Mouse (Mus musculus) forebrain, embryonic 15.5 days (tissue): ENCODE data around the gene Serpina7. TPM values are rescaled to one million over a fixed set of nuclear protein-coding genes. Genes with fewer than 3 reads are reported as not detected.

Experiments
- ATAC-seq: fragments of 200-750 bp; cut with Nextera tagmentation; replicated peaks from 2 replicates; pipeline ENCODE4 v1.8.0; 2017; ENCODE audit warnings: mild to moderate bottlenecking, moderate TSS enrichment, moderate library complexity
- H3K27ac ChIP-seq: fragments of 300-500 bp; sonication (generic); replicated peaks from 2 replicates; pipeline ENCODE4 v1.5.1; 2015; ENCODE audit warnings: mild to moderate bottlenecking, inconsistent platforms
- H3K27me3 ChIP-seq: fragments of 300-500 bp; sonication (generic); 2 replicates; pipeline ENCODE4 v1.6.1; 2015; ENCODE audit warnings: inconsistent platforms
- H3K36me3 ChIP-seq: fragments of 300-500 bp; sonication (generic); 2 replicates; pipeline ENCODE4 v1.6.1; 2015; ENCODE audit warnings: mild to moderate bottlenecking, inconsistent platforms
- H3K4me1 ChIP-seq: fragments of 300-500 bp; sonication (generic); 2 replicates; pipeline ENCODE4 v1.6.1; 2015; ENCODE audit warnings: inconsistent platforms
- H3K4me2 ChIP-seq: fragments of 300-500 bp; sonication (generic); replicated peaks from 2 replicates; pipeline ENCODE4 v1.6.1; 2015; ENCODE audit warnings: mild to moderate bottlenecking, inconsistent platforms
- H3K4me3 ChIP-seq: fragments of 300-500 bp; sonication (generic); 2 replicates; pipeline ENCODE4 v1.5.1; 2015; ENCODE audit warnings: mild to moderate bottlenecking, inconsistent platforms
- H3K9ac ChIP-seq: fragments of 300-500 bp; sonication (generic); replicated peaks from 2 replicates; pipeline ENCODE4 v1.6.1; 2015; ENCODE audit warnings: mild to moderate bottlenecking, inconsistent platforms
- H3K9me3 ChIP-seq: fragments of 300-500 bp; sonication (generic); 2 replicates; pipeline ENCODE4 v1.6.1; 2016; ENCODE audit warnings: inconsistent platforms
- WGBS: fragments of 180-500 bp; shearing (Covaris S2); methylation state at CpG from one replicate; pipeline ENCODE4 v1.1.7; 2015; ENCODE audit warnings: mixed read lengths; 5-methylcytosine and 5-hydroxymethylcytosine counted together
- polyA plus RNA-seq: library from polyadenylated mRNA; unstranded; fragments of >200 nt; fragmentation: Nextera tagmentation; extraction: Ambion mirVana; gene quantifications from 2 replicates; pipeline ENCODE4 v1.2.1, GENCODE M21; 2015

Serpina7 gene
- polyA plus RNA-seq: not detected in 2 replicates

DNA sequence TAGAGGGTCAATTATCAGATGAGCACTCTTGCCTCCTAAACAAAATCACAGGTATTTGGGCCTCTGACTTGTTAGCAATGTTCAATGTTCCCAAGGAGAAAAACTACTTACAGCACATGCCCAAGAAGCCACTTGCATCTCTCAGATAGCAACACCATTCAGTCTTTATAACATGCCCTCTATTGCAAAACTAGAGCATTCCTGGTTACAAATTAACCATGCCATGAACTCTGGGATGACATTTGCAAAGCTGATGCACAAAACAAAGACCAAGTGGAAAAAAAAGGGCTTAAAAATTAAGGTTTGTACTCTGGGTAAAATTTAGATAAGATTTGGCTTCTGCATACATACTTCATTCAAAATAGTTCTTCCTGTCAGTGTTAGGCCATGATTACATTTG is at the start of gene Serpina7:
TSS of gene Serpina7 (minus strand) at position 160 of the 400 bp plus-strand sequence.
- no peak within 1 kb of the TSS for H3K4me3 ChIP-seq
- H3K27me3 ChIP-seq: no peaks in the 10 kb centered on the region
- no peak within 1 kb of the TSS for H3K4me2 ChIP-seq
- H3K9ac ChIP-seq: no peak within 1 kb of the TSS
- H3K27ac ChIP-seq: no peak within 1 kb of the TSS
- no peaks in the 10 kb centered on the region for H3K9me3 ChIP-seq
- ATAC-seq: no peak
- H3K4me1 ChIP-seq: no peaks in the 10 kb centered on the region
- no peaks in the 10 kb centered on the region for H3K36me3 ChIP-seq

- WGBS: 41% methylated on average over 4 of the region's 4 CpGs
Measured at GRCm38 (mm10) chrX:139134031-139134430, 49.0 kb upstream of the Serpina7 start.

DNA sequence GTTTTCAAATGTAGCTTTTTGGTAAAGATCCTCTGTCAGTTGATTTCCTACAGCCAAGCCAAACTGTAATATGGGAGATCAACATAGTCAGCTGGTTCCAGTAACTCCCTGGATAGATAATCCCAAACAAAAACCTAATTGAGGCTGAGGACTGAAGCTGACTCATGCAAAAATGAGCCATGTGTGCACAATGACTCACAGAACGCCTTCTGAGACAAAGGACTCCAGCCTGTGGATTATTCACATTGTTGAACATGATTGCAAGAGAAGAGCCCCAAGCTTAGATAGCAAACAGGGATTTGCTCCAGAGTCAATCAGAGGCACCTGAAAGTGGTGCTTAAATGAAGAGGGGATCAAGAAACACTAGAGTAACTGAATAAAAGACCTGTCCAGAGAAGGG is 12.2 kb upstream of the Serpina7 start:
- H3K27me3 ChIP-seq: no peaks in the 10 kb centered on the region
- WGBS: 48% methylated on average over 1 of the region's 1 CpGs

More at GRCm38 (mm10) chrX:139134031-139134430, 49.0 kb upstream of the Serpina7 start:
- ATAC-seq: no peak
- Histone ChIP-seq H3K36me3 (no peaks in the 10 kb centered on the region), H3K9ac (no peak overlapping the region), H3K4me3 (no peak overlapping the region), H3K4me2 (no peak overlapping the region), H3K27me3 (no peaks in the 10 kb centered on the region), H3K4me1 (no peaks in the 10 kb centered on the region), H3K9me3 (no peaks in the 10 kb centered on the region), H3K27ac (no peak overlapping the region)

GRCm38 (mm10) chrX:139085943-139086342 is 907 bp upstream of the Serpina7 start, which contains the start of gene 4930513O06Rik:
Gene 4930513O06Rik, plus strand, starts transcription at chrX:139086243.
- Histone ChIP-seq H3K27ac (no peak within 1 kb of the TSS), H3K4me3 (no peak within 1 kb of the TSS), H3K27me3 (no peaks in the 10 kb centered on the region), H3K36me3 (no peaks in the 10 kb centered on the region), H3K9me3 (no peaks in the 10 kb centered on the region), H3K9ac (no peak within 1 kb of the TSS), H3K4me1 (no peaks in the 10 kb centered on the region), H3K4me2 (no peak within 1 kb of the TSS)
- no peak for ATAC-seq
- WGBS: 96% methylated on average over 1 of the region's 1 CpGs

More for the DNA sequence above, 12.2 kb upstream of the Serpina7 start:
- no peak overlapping the region for H3K9ac ChIP-seq
- no peak overlapping the region for H3K27ac ChIP-seq
- no peak for ATAC-seq
- H3K4me3 ChIP-seq: no peak overlapping the region
- no peaks in the 10 kb centered on the region for H3K9me3 ChIP-seq
- H3K4me2 ChIP-seq: no peak overlapping the region
- H3K36me3 ChIP-seq: no peaks in the 10 kb centered on the region
- H3K4me1 ChIP-seq: no peaks in the 10 kb centered on the region

GRCm38 (mm10) chrX:139078493-139078892 is 6.5 kb downstream of the Serpina7 start:
- no peak overlapping the region for H3K4me3 ChIP-seq
- H3K4me2 ChIP-seq: no peak overlapping the region
- H3K27me3 ChIP-seq: no peaks in the 10 kb centered on the region
- no peaks in the 10 kb centered on the region for H3K36me3 ChIP-seq
- no peak for ATAC-seq
- H3K9me3 ChIP-seq: no peaks in the 10 kb centered on the region
- H3K27ac ChIP-seq: no peak overlapping the region
- no peak overlapping the region for H3K9ac ChIP-seq
- WGBS: 93% methylated on average over 2 of the region's 2 CpGs
- H3K4me1 ChIP-seq: no peaks in the 10 kb centered on the region

DNA sequence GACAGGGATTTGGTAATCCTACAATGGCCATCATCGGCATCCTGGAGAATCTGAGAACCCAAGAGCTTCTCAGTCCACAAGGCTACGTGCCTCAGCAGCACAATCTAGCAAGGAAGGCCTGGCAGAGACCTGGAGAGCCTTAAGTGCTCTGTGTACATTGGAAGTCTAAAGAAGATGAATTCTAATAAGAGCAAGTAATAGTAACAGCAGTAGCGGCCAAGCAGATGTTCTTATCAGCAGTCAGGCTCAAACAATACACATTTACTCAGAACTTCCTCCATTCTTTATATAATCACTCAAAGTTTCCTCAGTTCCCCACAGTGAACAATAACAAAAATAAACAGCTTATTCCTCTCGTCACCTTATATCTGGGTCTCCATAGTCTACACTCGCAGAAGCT is 21.0 kb downstream of the Serpina7 start:
- 87% methylated on average over 5 of the region's 5 CpGs for WGBS
- H3K9ac ChIP-seq: no peak overlapping the region
- no peak overlapping the region for H3K4me3 ChIP-seq
- H3K36me3 ChIP-seq: no peaks in the 10 kb centered on the region
- H3K27me3 ChIP-seq: no peaks in the 10 kb centered on the region
- H3K4me2 ChIP-seq: no peak overlapping the region
- no peak overlapping the region for H3K27ac ChIP-seq
- H3K9me3 ChIP-seq: no peaks in the 10 kb centered on the region
- H3K4me1 ChIP-seq: no peaks in the 10 kb centered on the region
- no peak for ATAC-seq

GRCm38 (mm10) chrX:139053149-139053548 is 31.9 kb downstream of the Serpina7 start:
- Histone ChIP-seq H3K4me2 (no peak overlapping the region), H3K36me3 (no peaks in the 10 kb centered on the region), H3K27me3 (no peaks in the 10 kb centered on the region), H3K4me3 (no peak overlapping the region), H3K4me1 (no peaks in the 10 kb centered on the region), H3K27ac (no peak overlapping the region), H3K9me3 (no peaks in the 10 kb centered on the region), H3K9ac (no peak overlapping the region)
- no peak for ATAC-seq
- WGBS: 87% methylated on average over 1 of the region's 1 CpGs

DNA sequence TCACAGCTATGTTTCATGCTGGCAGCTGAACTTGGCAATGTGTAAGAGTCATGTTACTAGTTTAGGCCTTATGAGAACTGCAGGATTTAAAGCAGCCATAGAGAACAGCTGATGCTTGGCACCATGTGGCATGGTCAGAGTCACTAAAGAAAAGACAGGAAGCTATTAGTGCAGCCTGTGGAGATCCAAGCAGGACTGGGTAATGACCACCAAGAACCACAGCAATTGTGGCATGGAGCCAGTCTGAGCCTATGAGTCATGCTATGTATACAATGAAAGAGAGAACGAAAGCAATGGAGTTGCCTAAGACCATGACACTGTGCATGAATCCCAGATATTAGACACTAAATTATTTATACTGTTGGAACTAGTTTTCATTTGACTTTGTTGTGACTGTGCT is 33.1 kb downstream of the Serpina7 start:
- Histone ChIP-seq H3K9ac (no peak overlapping the region), H3K27ac (no peak overlapping the region), H3K27me3 (no peaks in the 10 kb centered on the region), H3K4me1 (no peaks in the 10 kb centered on the region), H3K36me3 (no peaks in the 10 kb centered on the region), H3K4me3 (no peak overlapping the region), H3K4me2 (no peak overlapping the region), H3K9me3 (no peaks in the 10 kb centered on the region)
- WGBS: 76% methylated on average over 1 of the region's 1 CpGs
- ATAC-seq: no peak

DNA sequence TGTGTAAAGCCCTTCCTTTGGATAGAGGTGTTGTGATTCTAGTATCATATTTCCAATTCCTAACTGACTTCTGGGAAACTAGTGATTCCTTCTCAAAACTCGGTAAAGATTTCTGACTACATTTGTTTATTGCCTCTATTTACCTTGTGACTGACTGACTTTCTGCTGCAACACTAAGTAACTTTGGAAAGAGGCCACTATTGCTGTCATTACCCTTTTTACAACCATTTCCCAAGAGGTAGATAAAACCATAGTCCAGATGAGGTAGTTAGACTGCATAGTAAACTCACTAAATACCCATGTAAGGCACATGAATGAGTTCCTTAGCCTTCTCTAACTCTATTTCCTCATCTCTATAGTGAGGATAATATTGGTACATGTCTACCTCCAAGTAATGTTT is 43.9 kb downstream of the Serpina7 start:
- H3K4me1 ChIP-seq: no peaks in the 10 kb centered on the region
- WGBS: 88% methylated on average over 1 of the region's 1 CpGs
- ATAC-seq: no peak

GRCm38 (mm10) chrX:139039314-139039713 is 45.7 kb downstream of the Serpina7 start:
- Histone ChIP-seq H3K27ac (no peak overlapping the region), H3K4me3 (no peak overlapping the region), H3K27me3 (no peaks in the 10 kb centered on the region), H3K9ac (no peak overlapping the region), H3K4me2 (no peak overlapping the region), H3K36me3 (no peaks in the 10 kb centered on the region), H3K9me3 (no peaks in the 10 kb centered on the region), H3K4me1 (no peaks in the 10 kb centered on the region)
- WGBS: 75% methylated on average over 2 of the region's 2 CpGs
- ATAC-seq: no peak

More for the DNA sequence above, 43.9 kb downstream of the Serpina7 start:
- no peaks in the 10 kb centered on the region for H3K27me3 ChIP-seq
- H3K9me3 ChIP-seq: no peaks in the 10 kb centered on the region
- H3K36me3 ChIP-seq: no peaks in the 10 kb centered on the region
- no peak overlapping the region for H3K9ac ChIP-seq
- H3K4me3 ChIP-seq: no peak overlapping the region
- no peak overlapping the region for H3K4me2 ChIP-seq
- H3K27ac ChIP-seq: no peak overlapping the region

DNA sequence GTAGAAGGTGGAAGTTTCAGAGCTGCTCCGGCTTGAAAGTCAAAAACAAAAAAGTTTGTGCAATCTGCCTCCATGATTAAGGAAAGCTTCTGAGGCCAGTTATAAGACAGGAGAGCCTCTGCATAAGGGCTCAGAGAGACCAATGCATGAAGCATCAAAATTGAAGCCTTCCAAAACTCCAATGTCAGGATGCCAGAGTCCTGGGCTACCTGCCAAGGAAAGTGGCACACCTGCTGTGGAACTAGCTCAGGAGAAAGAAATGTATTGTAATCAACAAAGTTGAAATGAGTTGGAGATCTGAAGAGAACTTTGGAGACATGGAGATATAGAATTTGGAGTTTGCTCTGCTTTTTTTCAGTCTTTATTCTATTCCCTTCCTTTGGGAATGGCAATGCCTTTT is 47.4 kb downstream of the Serpina7 start:
- no peaks in the 10 kb centered on the region for H3K27me3 ChIP-seq
- no peak overlapping the region for H3K4me3 ChIP-seq
- no peak overlapping the region for H3K27ac ChIP-seq
- WGBS: 94% methylated on average over 1 of the region's 1 CpGs
- H3K36me3 ChIP-seq: no peaks in the 10 kb centered on the region
- H3K4me2 ChIP-seq: no peak overlapping the region
- no peak for ATAC-seq
- no peaks in the 10 kb centered on the region for H3K4me1 ChIP-seq
- no peaks in the 10 kb centered on the region for H3K9me3 ChIP-seq
- no peak overlapping the region for H3K9ac ChIP-seq
